Mouse (Mus musculus) lung, postnatal 0 days (tissue): ENCODE measurements around the gene Miga1. TPM values are rescaled to one million over a fixed set of nuclear protein-coding genes. Genes with fewer than 3 reads are reported as not detected.
"Not testable (repeated sequence)": the region's sequence is repeated elsewhere in the genome, so short reads cannot be mapped to it uniquely, and the experiment has no call there.

Source experiments
- ATAC-seq: fragments of 200-750 bp; cut with Nextera tagmentation; 2 replicates; pipeline ENCODE4 v1.8.0; 2017; ENCODE audit warnings: moderate library complexity
- DNase-seq: peaks from one replicate; pipeline ENCODE4 v3.0.0-alpha.2; 2016; ENCODE audit warnings: low spot score
- H3K27ac ChIP-seq: fragments of 300-500 bp; sonication (generic); 2 replicates; pipeline ENCODE4 v1.5.1; 2014; ENCODE audit warnings: antibody characterized with exemption, mild to moderate bottlenecking, low read length, mixed read lengths
- H3K27me3 ChIP-seq: fragments of 300-500 bp; sonication (generic); replicated peaks from 2 replicates; pipeline ENCODE4 v1.6.1; 2014; ENCODE audit warnings: low read length, mixed read lengths; ENCODE audit not compliant: insufficient read depth
- H3K36me3 ChIP-seq: fragments of 300-500 bp; sonication (generic); 2 replicates; pipeline ENCODE4 v1.6.1; 2014; ENCODE audit warnings: low read length, mixed read lengths; ENCODE audit not compliant: insufficient read depth
- H3K4me1 ChIP-seq: fragments of 300-500 bp; sonication (generic); 2 replicates; pipeline ENCODE4 v1.6.1; 2014; ENCODE audit warnings: antibody characterized with exemption, low read depth, low read length, mixed read lengths; ENCODE audit not compliant: insufficient read depth
- H3K4me2 ChIP-seq: fragments of 300-500 bp; sonication (generic); replicated peaks from 2 replicates; pipeline ENCODE4 v1.6.1; 2014; ENCODE audit warnings: low read depth, mild to moderate bottlenecking, low read length, moderate library complexity, mixed read lengths
- H3K4me3 ChIP-seq: fragments of 300-500 bp; sonication (generic); 2 replicates; pipeline ENCODE4 v1.5.1; 2014; ENCODE audit warnings: low read depth, low read length
- H3K9ac ChIP-seq: fragments of 300-500 bp; sonication (generic); replicated peaks from 2 replicates; pipeline ENCODE4 v1.6.1; 2014; ENCODE audit warnings: low read depth, mild to moderate bottlenecking
- H3K9me3 ChIP-seq: fragments of 300-500 bp; sonication (generic); 2 replicates; pipeline ENCODE4 v1.6.1; 2016; ENCODE audit warnings: low read length, mixed read lengths
- CTCF ChIP-seq: IDR thresholded peaks from 2 replicates; pipeline ENCODE4 v1.5.1; 2016; ENCODE audit warnings: antibody characterized with exemption, mild to moderate bottlenecking
- EP300 ChIP-seq: IDR thresholded peaks from 2 replicates; pipeline ENCODE4 v1.6.1; 2016; ENCODE audit warnings: antibody characterized with exemption, mild to moderate bottlenecking, control low read depth
- WGBS: fragments of 180-500 bp; shearing (Covaris S2); extraction: QIAGEN DNeasy Blood & Tissue Kit; methylation state at CpG from one replicate; pipeline ENCODE4 v1.1.7; 2014; 5-methylcytosine and 5-hydroxymethylcytosine counted together
- polyA plus RNA-seq: library from polyadenylated mRNA; unstranded; fragments of >200 nt; fragmentation: Nextera tagmentation; extraction: Ambion mirVana; gene quantifications from 2 replicates; pipeline ENCODE4 v1.2.1, GENCODE M21; 2015

The Miga1 gene
- polyA plus RNA-seq, 1 experiment from 2014 or later, result 10.0 TPM

- Histone ChIP-seq H3K27ac (no peak overlapping the region), H3K27me3 (no peaks in the 10 kb centered on the region), H3K4me2 (no peak overlapping the region), H3K9me3 (no peaks in the 10 kb centered on the region), H3K9ac (no peak overlapping the region), H3K4me3 (no peak overlapping the region), H3K4me1 (no peaks in the 10 kb centered on the region), H3K36me3 (no peaks in the 10 kb centered on the region)
- peak; percentile 96 for ATAC-seq
- peak; percentile 96 for DNase-seq
- no peak for TF ChIP-seq EP300
- TF ChIP-seq CTCF, result peak; percentile 100
- 5% methylated on average over 7 of the region's 7 CpGs for WGBS
Measured at GRCm38 (mm10) chr3:152315613-152316012, 24.6 kb downstream of the Miga1 start.

GRCm38 (mm10) chr3:152314666-152315065 lies 25.5 kb downstream of the Miga1 start:
- H3K27me3 ChIP-seq, H3K4me2 ChIP-seq, DNase-seq, H3K27ac ChIP-seq, H3K9me3 ChIP-seq, H3K9ac ChIP-seq, ATAC-seq, H3K36me3 ChIP-seq, H3K4me1 ChIP-seq, H3K4me3 ChIP-seq: not testable (repeated sequence)
- WGBS, result 77% methylated on average over 14 of the region's 14 CpGs

GRCm38 (mm10) chr3:152309250-152309645 lies 31.0 kb downstream of the Miga1 start:
- TF ChIP-seq EP300, result no peak
- TF ChIP-seq CTCF, result no peak
- no peaks in the 10 kb centered on the region for H3K27me3 ChIP-seq
- H3K4me1 ChIP-seq, result peaks cover 8% of the 10 kb centered on the region; the same call in 1 of the 2 replicates
- no peaks in the 10 kb centered on the region for H3K36me3 ChIP-seq
- WGBS, result 64% methylated on average over 9 of the region's 9 CpGs
- no peak overlapping the region for H3K4me2 ChIP-seq
- no peaks in the 10 kb centered on the region for H3K9me3 ChIP-seq
- peak overlapping the region; percentile 48 for H3K27ac ChIP-seq
- DNase-seq, result peak; percentile 27
- H3K9ac ChIP-seq, result no peak overlapping the region
- no peak overlapping the region for H3K4me3 ChIP-seq
- no peak for ATAC-seq

GRCm38 (mm10) chr3:152308485-152309249 lies 31.5 kb downstream of the Miga1 start:
- Histone ChIP-seq H3K27ac (peak overlapping the region; percentile 48), H3K4me2 (no peak overlapping the region), H3K27me3 (no peaks in the 10 kb centered on the region), H3K4me3 (no peak overlapping the region), H3K9ac (no peak overlapping the region), H3K9me3 (no peaks in the 10 kb centered on the region), H3K4me1 (peaks cover 8% of the 10 kb centered on the region; the same call in 1 of the 2 replicates), H3K36me3 (no peaks in the 10 kb centered on the region)
- TF ChIP-seq CTCF (no peak), EP300 (peak; percentile 69)
- WGBS, result 10% methylated on average over 10 of the region's 10 CpGs
- ATAC-seq, result peak; percentile 72
- peak; percentile 88 for DNase-seq

DNA sequence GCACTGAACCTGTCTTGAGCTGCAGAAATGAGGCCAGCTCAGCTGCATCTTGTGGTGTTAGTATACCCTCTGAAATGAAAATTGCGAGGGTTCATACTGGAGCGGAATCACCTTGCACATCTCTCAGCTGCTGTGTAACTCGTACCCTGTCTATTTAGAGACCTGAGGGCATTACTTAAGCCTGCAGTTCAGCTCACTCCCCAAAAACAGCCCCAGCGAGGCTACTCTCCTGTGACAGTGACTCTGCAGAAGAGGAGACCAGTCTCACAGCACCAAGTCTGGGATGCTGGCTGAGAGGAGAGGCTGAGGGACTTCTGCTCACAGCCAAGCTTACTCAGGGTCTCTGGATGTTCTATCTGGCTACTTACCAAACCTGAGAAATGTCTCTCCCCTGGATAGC lies 34.2 kb downstream of the Miga1 start:
- Histone ChIP-seq H3K9ac (no peak overlapping the region), H3K4me3 (no peak overlapping the region), H3K27me3 (no peaks in the 10 kb centered on the region), H3K27ac (no peak overlapping the region), H3K4me2 (no peak overlapping the region), H3K9me3 (no peaks in the 10 kb centered on the region), H3K36me3 (no peaks in the 10 kb centered on the region), H3K4me1 (peaks cover 8% of the 10 kb centered on the region; the same call in 1 of the 2 replicates)
- ATAC-seq, result no peak
- WGBS, result 91% methylated on average over 4 of the region's 4 CpGs
- no peak for DNase-seq
- TF ChIP-seq EP300 (no peak), CTCF (no peak)

GRCm38 (mm10) chr3:152305080-152305479 lies 35.1 kb downstream of the Miga1 start:
- Histone ChIP-seq H3K4me2 (no peak overlapping the region), H3K9ac (no peak overlapping the region), H3K36me3 (no peaks in the 10 kb centered on the region), H3K9me3 (no peaks in the 10 kb centered on the region), H3K4me1 (peaks cover 8% of the 10 kb centered on the region; the same call in 1 of the 2 replicates), H3K4me3 (no peak overlapping the region), H3K27ac (peak overlapping the region; percentile 38; the same call in 1 of the 2 replicates), H3K27me3 (no peaks in the 10 kb centered on the region)
- WGBS, result 54% methylated on average over 8 of the region's 8 CpGs
- DNase-seq (peak; percentile 62), ATAC-seq (no peak)
- no peak for TF ChIP-seq CTCF
- TF ChIP-seq EP300, result no peak
